Mouse (Mus musculus) limb, embryonic 11.5 days (tissue): ENCODE measurements around the gene Hspa2. TPM values are rescaled to one million over a fixed set of nuclear protein-coding genes. Genes with fewer than 3 reads are reported as not detected.

Experiments used
- ATAC-seq: fragments of 200-750 bp; cut with Nextera tagmentation; 2 replicates; pipeline ENCODE4 v1.8.0; 2017; ENCODE audit warnings: low read depth; ENCODE audit not compliant: insufficient number of reproducible peaks, low FRiP score, low TSS enrichment
- DNase-seq: peaks from one replicate; pipeline ENCODE4 v3.0.0-alpha.2; 2015; ENCODE audit warnings: low spot score
- H3K27ac ChIP-seq: fragments of 300-500 bp; sonication (generic); replicated peaks from 2 replicates; pipeline ENCODE4 v1.5.1; 2014; ENCODE audit warnings: low read depth, mild to moderate bottlenecking, low read length
- H3K27me3 ChIP-seq: fragments of 300-500 bp; sonication (generic); 2 replicates; pipeline ENCODE4 v1.6.1; 2014; ENCODE audit warnings: mild to moderate bottlenecking, low read length, mixed read lengths; ENCODE audit not compliant: control insufficient read depth, insufficient read depth
- H3K36me3 ChIP-seq: fragments of 300-500 bp; sonication (generic); 2 replicates; pipeline ENCODE4 v1.6.1; 2014; ENCODE audit warnings: mild to moderate bottlenecking, low read length, moderate library complexity, mixed read lengths; ENCODE audit not compliant: control insufficient read depth, insufficient read depth
- H3K4me1 ChIP-seq: fragments of 300-500 bp; sonication (generic); 2 replicates; pipeline ENCODE4 v1.6.1; 2014; ENCODE audit warnings: low read length, mixed read lengths; ENCODE audit not compliant: control insufficient read depth, insufficient read depth
- H3K4me2 ChIP-seq: fragments of 300-500 bp; sonication (generic); 2 replicates; pipeline ENCODE4 v1.6.1; 2014; ENCODE audit warnings: low read depth, mild to moderate bottlenecking, moderate library complexity; ENCODE audit not compliant: severe bottlenecking
- H3K4me3 ChIP-seq: fragments of 300-500 bp; sonication (generic); 2 replicates; pipeline ENCODE4 v1.5.1; 2014; ENCODE audit warnings: low read depth, low read length
- H3K9ac ChIP-seq: fragments of 300-500 bp; sonication (generic); 2 replicates; pipeline ENCODE4 v1.6.1; 2014; ENCODE audit warnings: mild to moderate bottlenecking, low read length
- H3K9me3 ChIP-seq: fragments of 300-500 bp; sonication (generic); 2 replicates; pipeline ENCODE4 v1.6.1; 2016; ENCODE audit warnings: low read length; ENCODE audit not compliant: control insufficient read depth
- WGBS: fragments of 180-500 bp; shearing (Covaris S2); extraction: QIAGEN DNeasy Blood & Tissue Kit; methylation state at CpG from one replicate; pipeline ENCODE4 v1.1.7; 2014; 5-methylcytosine and 5-hydroxymethylcytosine counted together
- polyA plus RNA-seq: library from polyadenylated mRNA; unstranded; fragments of >200 nt; fragmentation: Nextera tagmentation; extraction: Ambion mirVana; gene quantifications from 2 replicates; pipeline ENCODE4 v1.2.1, GENCODE M21; 2014

The Hspa2 gene
- polyA plus RNA-seq, 1 experiment from 2014 or later, result 5.7 TPM

DNA sequence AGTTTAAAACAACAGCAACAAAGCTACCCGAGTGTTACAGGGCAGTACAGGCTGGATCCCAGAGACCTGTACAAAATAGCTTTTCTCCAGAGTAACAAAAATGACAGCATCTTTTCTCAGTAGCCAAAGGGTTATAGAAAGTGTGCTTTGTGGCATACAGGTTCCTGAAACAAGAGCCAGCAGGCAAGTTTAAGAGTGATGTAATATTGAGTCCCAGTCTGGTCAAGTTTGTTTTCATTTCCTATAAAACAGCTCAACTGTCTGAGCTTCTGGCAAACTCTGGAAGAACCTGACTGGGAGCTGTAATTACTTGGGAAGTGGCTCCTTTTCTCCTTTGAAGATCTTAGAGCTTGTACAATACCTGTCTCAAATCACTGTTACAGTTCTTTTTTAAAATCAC is 3.2 kb downstream of the Hspa2 start:
- Histone ChIP-seq H3K4me3 (no peak overlapping the region), H3K36me3 (no peaks in the 10 kb centered on the region), H3K9ac (no peak overlapping the region), H3K9me3 (no peaks in the 10 kb centered on the region), H3K4me2 (no peak overlapping the region), H3K4me1 (peaks cover 4% of the 10 kb centered on the region; the same call in 1 of the 2 replicates), H3K27ac (no peak overlapping the region), H3K27me3 (peaks cover 22% of the 10 kb centered on the region)
- no peak for DNase-seq
- WGBS, result 38% methylated on average over 1 of the region's 1 CpGs
- no peak for ATAC-seq

DNA sequence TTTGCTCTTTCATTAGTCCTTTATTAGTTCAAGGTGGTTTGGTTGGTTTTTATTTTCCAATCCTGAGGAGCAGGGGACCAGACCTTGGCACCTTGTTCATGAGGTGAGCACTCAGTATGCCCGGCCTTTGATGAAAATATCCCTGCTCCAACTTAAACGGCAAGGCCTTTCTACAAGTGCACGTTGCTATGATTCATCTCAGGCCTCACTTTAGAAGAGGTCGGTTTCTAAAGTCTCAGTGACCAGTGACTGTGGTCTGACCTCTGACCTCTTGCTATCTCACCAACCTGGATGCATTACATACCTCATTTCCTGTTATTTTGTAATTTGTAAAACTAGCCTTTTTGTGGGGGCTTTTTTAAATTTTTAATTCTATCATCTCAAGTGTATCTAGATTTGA is 5.2 kb downstream of the Hspa2 start:
- Histone ChIP-seq H3K4me3 (no peak overlapping the region), H3K27me3 (peaks cover 22% of the 10 kb centered on the region), H3K9ac (no peak overlapping the region), H3K4me2 (no peak overlapping the region), H3K9me3 (no peaks in the 10 kb centered on the region), H3K4me1 (peaks cover 4% of the 10 kb centered on the region; the same call in 1 of the 2 replicates), H3K27ac (no peak overlapping the region), H3K36me3 (no peaks in the 10 kb centered on the region)
- DNase-seq (no peak), ATAC-seq (no peak)
- 21% methylated on average over 4 of the region's 4 CpGs for WGBS

DNA sequence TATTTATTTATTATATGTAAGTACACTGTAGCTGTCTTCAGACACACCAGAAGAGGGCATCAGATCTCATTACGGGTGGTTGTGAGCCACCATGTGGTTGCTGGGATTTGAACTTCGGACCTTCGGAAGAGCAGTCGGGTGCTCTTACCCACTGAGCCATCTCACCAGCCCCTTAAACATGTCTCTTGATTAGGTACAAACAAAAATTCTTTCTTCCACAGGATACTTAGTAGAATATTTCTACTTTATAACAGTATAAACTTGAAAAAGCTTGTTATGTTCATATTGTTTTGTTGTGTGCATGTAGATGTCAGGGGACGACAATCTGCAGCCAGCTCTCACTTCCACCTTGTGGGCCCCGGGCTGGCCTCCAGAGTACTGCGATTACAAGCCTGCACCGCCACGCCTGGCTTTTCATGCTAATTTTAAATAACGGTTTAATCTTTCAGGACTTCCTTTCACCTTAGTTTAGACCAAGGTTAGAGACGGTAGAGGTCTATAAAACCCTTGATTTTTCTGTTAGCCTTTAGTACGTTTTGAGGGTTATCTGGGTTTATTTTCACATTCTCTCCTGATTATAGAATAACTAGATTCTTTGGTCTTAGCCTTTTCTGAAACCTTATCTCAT is 11.5 kb downstream of the Hspa2 start:
- H3K4me1 ChIP-seq, result peaks cover 4% of the 10 kb centered on the region; the same call in 1 of the 2 replicates
- no peak overlapping the region for H3K4me2 ChIP-seq
- no peak overlapping the region for H3K9ac ChIP-seq
- H3K27ac ChIP-seq, result no peak overlapping the region
- ATAC-seq, result no peak
- H3K9me3 ChIP-seq, result no peaks in the 10 kb centered on the region
- no peak overlapping the region for H3K4me3 ChIP-seq
- no peaks in the 10 kb centered on the region for H3K36me3 ChIP-seq
- no peak for DNase-seq
- H3K27me3 ChIP-seq, result no peaks in the 10 kb centered on the region
- WGBS, result 87% methylated on average over 11 of the region's 12 CpGs

DNA sequence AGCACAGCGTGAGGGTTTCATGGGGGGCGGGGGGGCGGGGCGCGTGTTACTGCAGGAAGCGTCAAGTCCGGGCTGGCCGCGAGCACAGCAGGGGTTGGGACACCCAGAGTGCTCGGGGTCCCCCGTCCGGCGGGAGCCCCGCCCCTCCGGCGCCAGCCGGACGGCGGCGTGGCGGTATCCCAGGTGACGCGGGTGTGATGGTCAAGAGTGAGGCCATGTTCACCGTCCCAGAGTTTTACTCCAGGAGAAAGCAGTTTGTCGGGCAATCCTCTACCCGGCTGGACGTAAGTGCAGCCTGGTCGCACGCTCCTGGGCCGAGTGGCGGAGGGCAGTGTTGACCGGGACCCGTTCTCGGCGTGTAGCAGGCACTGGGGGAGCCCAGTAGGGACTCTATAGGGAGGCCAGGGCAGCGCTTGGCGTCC is 13.5 kb downstream of the Hspa2 start, which contains the start of gene Ppp1r36:
Gene Ppp1r36, plus strand, starts transcription at position 106 of the 422 bp plus-strand sequence.
- Histone ChIP-seq H3K9ac (peak within 1 kb of the TSS; percentile 53), H3K9me3 (no peaks in the 10 kb centered on the region), H3K4me2 (peak within 1 kb of the TSS; percentile 61), H3K27me3 (no peaks in the 10 kb centered on the region), H3K36me3 (no peaks in the 10 kb centered on the region), H3K4me3 (peak within 1 kb of the TSS; percentile 33), H3K4me1 (peaks cover 4% of the 10 kb centered on the region; the same call in 1 of the 2 replicates), H3K27ac (0 out of 2 replicates have a peak within 1 kb of the TSS, but pooled peaks have one; percentile 21)
- under 1% methylated on average over 37 of the region's 37 CpGs for WGBS
- ATAC-seq (peak; percentile 62; the same call in 1 of the 2 replicates), DNase-seq (peak; percentile 66)

DNA sequence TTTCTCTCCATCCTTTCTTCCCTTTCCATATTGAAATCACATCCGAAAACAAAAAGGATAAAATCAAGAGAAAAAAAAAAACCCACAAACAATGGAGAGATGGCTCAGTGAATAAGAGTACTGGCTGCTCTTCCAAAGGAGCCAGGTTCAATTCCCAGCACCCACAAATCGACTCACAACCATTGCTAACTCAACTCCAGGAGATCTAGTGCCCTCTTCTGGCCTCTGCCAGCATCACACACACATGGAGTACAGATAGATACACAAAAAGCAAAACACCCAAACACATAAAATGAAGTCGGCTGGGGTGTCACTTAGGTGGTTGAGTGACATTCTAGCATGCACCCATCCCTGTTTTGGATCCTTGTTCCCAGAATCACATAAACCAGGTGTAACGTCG is 14.4 kb downstream of the Hspa2 start:
- H3K4me3 ChIP-seq, result no peak overlapping the region
- 97% methylated on average over 5 of the region's 5 CpGs for WGBS
- no peaks in the 10 kb centered on the region for H3K36me3 ChIP-seq
- H3K27ac ChIP-seq, result no peak overlapping the region
- ATAC-seq (no peak), DNase-seq (no peak)
- no peaks in the 10 kb centered on the region for H3K27me3 ChIP-seq
- H3K4me2 ChIP-seq, result no peak overlapping the region
- H3K9ac ChIP-seq, result no peak overlapping the region
- H3K4me1 ChIP-seq, result peaks cover 4% of the 10 kb centered on the region; the same call in 1 of the 2 replicates
- H3K9me3 ChIP-seq, result no peaks in the 10 kb centered on the region

DNA sequence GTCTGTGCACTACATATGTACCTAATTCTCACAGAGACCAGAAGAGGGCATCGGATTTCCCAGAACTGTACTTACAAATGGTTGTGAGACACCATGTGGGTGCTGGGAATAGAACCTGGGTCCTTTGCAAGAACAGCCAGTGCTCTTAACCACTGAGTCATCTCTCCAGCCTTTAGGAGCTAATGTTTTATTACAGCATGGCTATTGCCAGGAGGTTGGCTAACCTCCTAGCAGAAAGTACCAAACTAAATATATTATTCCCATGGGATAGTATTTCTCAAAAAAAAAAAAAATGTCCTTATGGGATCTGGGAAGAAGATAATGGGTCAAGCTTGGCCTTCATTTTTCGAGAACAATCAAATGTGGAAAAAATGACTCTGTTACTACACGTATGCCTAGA is 21.3 kb downstream of the Hspa2 start:
- Histone ChIP-seq H3K4me1 (no peaks in the 10 kb centered on the region), H3K9ac (no peak overlapping the region), H3K36me3 (no peaks in the 10 kb centered on the region), H3K4me2 (no peak overlapping the region), H3K9me3 (no peaks in the 10 kb centered on the region), H3K4me3 (no peak overlapping the region), H3K27ac (no peak overlapping the region), H3K27me3 (no peaks in the 10 kb centered on the region)
- DNase-seq (no peak), ATAC-seq (no peak)
- WGBS, result 89% methylated on average over 3 of the region's 3 CpGs

DNA sequence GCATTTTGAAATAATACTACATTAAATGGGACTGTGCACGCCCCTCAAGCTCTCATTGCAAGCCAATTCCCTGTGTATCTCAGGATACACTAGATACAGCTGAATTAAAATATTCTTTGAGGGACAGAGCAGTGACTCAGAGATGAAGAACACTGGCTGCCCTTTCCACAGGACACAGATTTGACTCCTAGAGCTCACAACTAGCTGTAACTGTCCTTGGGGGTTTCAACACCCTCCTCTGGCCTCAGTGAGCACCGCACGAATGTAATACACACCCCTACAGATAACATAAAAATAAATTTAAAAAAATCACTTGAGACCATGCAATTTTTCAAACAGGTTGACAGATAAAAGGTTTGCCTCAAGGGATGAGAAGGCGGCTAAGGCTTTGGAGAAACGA is 23.6 kb downstream of the Hspa2 start:
- Histone ChIP-seq H3K4me3 (no peak overlapping the region), H3K27ac (no peak overlapping the region), H3K36me3 (no peaks in the 10 kb centered on the region), H3K9me3 (no peaks in the 10 kb centered on the region), H3K9ac (no peak overlapping the region), H3K4me2 (no peak overlapping the region), H3K27me3 (no peaks in the 10 kb centered on the region), H3K4me1 (no peaks in the 10 kb centered on the region)
- DNase-seq (no peak), ATAC-seq (no peak)
- WGBS, result 63% methylated on average over 5 of the region's 5 CpGs

DNA sequence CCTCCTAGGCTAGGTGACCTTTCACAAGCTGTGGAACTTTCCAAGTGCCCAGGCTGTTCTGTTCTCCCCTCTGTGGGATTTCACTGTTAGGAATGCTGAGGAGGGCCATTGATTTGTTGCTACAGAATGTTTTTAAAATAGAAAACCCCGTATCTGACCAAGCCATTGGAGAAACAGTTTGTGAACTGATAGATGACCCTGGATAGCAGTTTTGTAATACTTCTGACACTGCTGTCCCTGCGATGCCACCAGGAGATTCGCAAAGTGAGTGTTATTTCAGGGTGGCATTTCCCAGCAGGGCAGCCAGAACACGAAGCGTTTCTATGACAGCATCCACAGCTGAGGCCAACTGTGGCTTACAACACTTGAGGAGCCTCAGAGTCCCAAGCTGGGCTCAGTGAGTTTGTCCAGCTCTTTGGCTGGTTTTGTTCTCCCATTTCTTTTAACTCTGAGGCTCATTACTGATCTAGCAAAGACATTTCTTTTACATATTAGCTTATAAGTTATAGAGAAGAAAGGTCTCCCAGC is 27.0 kb downstream of the Hspa2 start:
- no peaks in the 10 kb centered on the region for H3K9me3 ChIP-seq
- 58% methylated on average over 5 of the region's 5 CpGs for WGBS
- no peaks in the 10 kb centered on the region for H3K27me3 ChIP-seq

More for the DNA sequence above, 27.0 kb downstream of the Hspa2 start:
- Histone ChIP-seq H3K4me1 (no peaks in the 10 kb centered on the region), H3K27ac (no peak overlapping the region), H3K4me2 (no peak overlapping the region), H3K4me3 (no peak overlapping the region), H3K36me3 (no peaks in the 10 kb centered on the region), H3K9ac (no peak overlapping the region)
- ATAC-seq, result no peak
- no peak for DNase-seq
